Mouse (Mus musculus) adrenal gland, adult (tissue): ENCODE measurements around the gene Khdrbs2.
A peak's percentile ranks its signal among the peaks of the same experiment; 100 is the strongest.
"Not testable (repeated sequence)": the region's sequence is repeated elsewhere in the genome, so short reads cannot be mapped to it uniquely, and the experiment has no call there.

Source experiments
- DNase-seq, 2 experiments: peaks; one replicate each; pipeline ENCODE4 v3.0.0; 2022 to 2023; ENCODE audit warnings: low spot score in 1 of 2; ENCODE audit not compliant: inconsistent age in 2 of 2

Gene Khdrbs2

GRCm38 (mm10) chr1:32463103-32463516 is 290.6 kb downstream of the Khdrbs2 start:
- DNase-seq: no peak

- DNase-seq: no peak
Observed at GRCm38 (mm10) chr1:32471022-32471421, 298.5 kb downstream of the Khdrbs2 start.

GRCm38 (mm10) chr1:32471502-32472214 is 299.1 kb downstream of the Khdrbs2 start:
- DNase-seq: no peak

- no peak for DNase-seq
Observed at GRCm38 (mm10) chr1:32487944-32488343, 315.4 kb downstream of the Khdrbs2 start.

GRCm38 (mm10) chr1:32503381-32503780 is 330.9 kb downstream of the Khdrbs2 start:
- DNase-seq: no peak

GRCm38 (mm10) chr1:32547194-32547593 is 374.7 kb downstream of the Khdrbs2 start, which contains the start of gene Gm5415:
TSS of gene Gm5415 (minus strand) at chr1:32547294.
- not testable (repeated sequence) for DNase-seq

- peak in 1 of 2 experiments; percentile 18 for DNase-seq
Observed at GRCm38 (mm10) chr1:32553459-32553858, 380.9 kb downstream of the Khdrbs2 start.

- peak in 1 of 2 experiments; percentile 25 for DNase-seq
Observed at GRCm38 (mm10) chr1:32553925-32554324, 381.4 kb downstream of the Khdrbs2 start.

GRCm38 (mm10) chr1:32568901-32569300 is 396.4 kb downstream of the Khdrbs2 start:
- no peak for DNase-seq

GRCm38 (mm10) chr1:32626060-32626459 is 453.5 kb downstream of the Khdrbs2 start:
- DNase-seq: no peak

- DNase-seq: no peak
Observed at GRCm38 (mm10) chr1:32632415-32633354, 460.2 kb downstream of the Khdrbs2 start.

- DNase-seq: no peak
Observed at GRCm38 (mm10) chr1:32633404-32633803, 460.9 kb downstream of the Khdrbs2 start.

- no peak for DNase-seq
Observed at GRCm38 (mm10) chr1:32639118-32639517, 466.6 kb downstream of the Khdrbs2 start.

GRCm38 (mm10) chr1:32649647-32650209 is 477.2 kb downstream of the Khdrbs2 start:
- DNase-seq: no peak

GRCm38 (mm10) chr1:32693806-32694205 is 521.3 kb downstream of the Khdrbs2 start:
- DNase-seq: no peak

- DNase-seq: no peak
Observed at GRCm38 (mm10) chr1:32700132-32700531, 527.6 kb downstream of the Khdrbs2 start.

GRCm38 (mm10) chr1:32701267-32701666 is 528.8 kb downstream of the Khdrbs2 start:
- DNase-seq: no peak
